Mouse (Mus musculus): ENCODE data around the gene Mapk7.

DNA sequence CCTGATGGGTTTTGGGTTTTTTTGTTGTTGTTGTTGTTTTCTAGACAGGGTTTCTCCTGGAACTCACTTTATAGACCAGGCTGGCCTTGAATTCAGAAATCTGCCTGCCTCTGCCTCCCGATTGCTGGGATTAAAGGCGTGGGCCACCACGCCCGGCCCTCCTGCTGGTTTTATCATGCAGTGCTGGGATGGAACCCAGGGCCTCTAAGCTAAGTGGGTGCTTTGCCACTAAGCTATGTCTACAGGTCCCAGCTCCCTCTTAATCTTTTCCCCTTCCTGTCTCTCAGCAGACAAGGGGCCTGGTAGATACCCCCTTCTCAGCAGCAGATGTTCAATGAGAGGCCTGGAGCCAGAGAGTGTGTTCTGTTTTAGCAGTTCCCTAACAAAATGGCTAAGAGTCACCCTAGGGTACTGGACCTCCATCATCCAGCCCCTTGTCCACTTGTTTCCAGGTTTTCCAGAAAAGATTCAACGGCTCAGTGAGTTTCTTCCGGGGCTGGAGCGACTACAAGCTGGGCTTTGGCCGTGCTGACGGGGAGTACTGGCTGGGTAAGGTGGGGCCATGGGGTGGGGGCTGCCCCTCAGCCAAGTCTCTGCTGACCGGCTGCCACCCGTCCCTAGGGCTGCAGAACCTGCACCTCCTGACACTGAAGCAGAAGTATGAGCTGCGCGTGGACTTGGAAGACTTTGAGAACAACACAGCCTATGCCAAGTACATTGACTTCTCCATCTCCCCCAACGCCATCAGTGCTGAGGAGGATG, 7.6 kb downstream of the Mapk7 start:
- TF ChIP-seq CTCF (IDR thresholded peaks at IDR 0.05; ENCODE audit: control insufficient read depth, insufficient read depth, low read length): no peak
- TF ChIP-seq POLR2A (IDR thresholded peaks at IDR 0.05; ENCODE audit: borderline replicate concordance, control insufficient read depth, low read depth, low read length): no peak

Measured in bone marrow, adult 2 months (tissue).